Mouse (Mus musculus) liver, embryonic 11.5 days (tissue): ENCODE data around the gene P2rx3. TPM values are rescaled to one million over a fixed set of nuclear protein-coding genes. Genes with fewer than 3 reads are reported as not detected.

Experiments
- ATAC-seq: fragments of 200-750 bp; cut with Nextera tagmentation; replicated peaks from 2 replicates; pipeline ENCODE4 v1.8.0; 2017; ENCODE audit warnings: moderate number of reproducible peaks, mild to moderate bottlenecking, moderate TSS enrichment, moderate library complexity; ENCODE audit not compliant: low FRiP score
- DNase-seq: peaks from one replicate; pipeline ENCODE4 v3.0.0-alpha.2; 2017; ENCODE audit warnings: low spot score
- H3K27ac ChIP-seq: fragments of 300-500 bp; sonication (generic); 2 replicates; pipeline ENCODE4 v1.5.1; 2014; ENCODE audit warnings: mild to moderate bottlenecking, low read depth, low read length, control low read depth
- H3K27me3 ChIP-seq: fragments of 300-500 bp; sonication (generic); replicated peaks from 2 replicates; pipeline ENCODE4 v1.6.1; 2014; ENCODE audit warnings: low read length, mixed read lengths; ENCODE audit not compliant: control insufficient read depth, insufficient read depth
- H3K36me3 ChIP-seq: fragments of 300-500 bp; sonication (generic); 2 replicates; pipeline ENCODE4 v1.6.1; 2014; ENCODE audit warnings: mild to moderate bottlenecking, low read length, moderate library complexity, mixed read lengths; ENCODE audit not compliant: control insufficient read depth, insufficient read depth
- H3K4me1 ChIP-seq: fragments of 300-500 bp; sonication (generic); replicated peaks from 2 replicates; pipeline ENCODE4 v1.6.1; 2014; ENCODE audit warnings: low read length, mixed read lengths; ENCODE audit not compliant: control insufficient read depth, insufficient read depth
- H3K4me2 ChIP-seq: fragments of 300-500 bp; sonication (generic); 2 replicates; pipeline ENCODE4 v1.6.1; 2014; ENCODE audit warnings: mild to moderate bottlenecking, control low read depth, moderate library complexity
- H3K4me3 ChIP-seq: fragments of 300-500 bp; sonication (generic); 2 replicates; pipeline ENCODE4 v1.5.1; 2014; ENCODE audit warnings: low read depth, low read length, control low read depth
- H3K9ac ChIP-seq: fragments of 300-500 bp; sonication (generic); 2 replicates; pipeline ENCODE4 v1.6.1; 2014; ENCODE audit warnings: low read depth, low read length, control low read depth
- H3K9me3 ChIP-seq: fragments of 300-500 bp; sonication (generic); 2 replicates; pipeline ENCODE4 v1.6.1; 2016; ENCODE audit warnings: low read length, inconsistent platforms, mixed read lengths; ENCODE audit not compliant: control insufficient read depth
- WGBS: fragments of 180-500 bp; shearing (Covaris S2); extraction: QIAGEN DNeasy Blood & Tissue Kit; methylation state at CpG from one replicate; pipeline ENCODE4 v1.1.7; 2014; 5-methylcytosine and 5-hydroxymethylcytosine counted together
- polyA plus RNA-seq: library from polyadenylated mRNA; unstranded; fragments of >200 nt; fragmentation: Nextera tagmentation; extraction: Ambion mirVana; gene quantifications from 2 replicates; pipeline ENCODE4 v1.2.1, GENCODE M21; 2014

Gene P2rx3
- polyA plus RNA-seq: 0.95 and 1.1 TPM in 2 replicates

DNA sequence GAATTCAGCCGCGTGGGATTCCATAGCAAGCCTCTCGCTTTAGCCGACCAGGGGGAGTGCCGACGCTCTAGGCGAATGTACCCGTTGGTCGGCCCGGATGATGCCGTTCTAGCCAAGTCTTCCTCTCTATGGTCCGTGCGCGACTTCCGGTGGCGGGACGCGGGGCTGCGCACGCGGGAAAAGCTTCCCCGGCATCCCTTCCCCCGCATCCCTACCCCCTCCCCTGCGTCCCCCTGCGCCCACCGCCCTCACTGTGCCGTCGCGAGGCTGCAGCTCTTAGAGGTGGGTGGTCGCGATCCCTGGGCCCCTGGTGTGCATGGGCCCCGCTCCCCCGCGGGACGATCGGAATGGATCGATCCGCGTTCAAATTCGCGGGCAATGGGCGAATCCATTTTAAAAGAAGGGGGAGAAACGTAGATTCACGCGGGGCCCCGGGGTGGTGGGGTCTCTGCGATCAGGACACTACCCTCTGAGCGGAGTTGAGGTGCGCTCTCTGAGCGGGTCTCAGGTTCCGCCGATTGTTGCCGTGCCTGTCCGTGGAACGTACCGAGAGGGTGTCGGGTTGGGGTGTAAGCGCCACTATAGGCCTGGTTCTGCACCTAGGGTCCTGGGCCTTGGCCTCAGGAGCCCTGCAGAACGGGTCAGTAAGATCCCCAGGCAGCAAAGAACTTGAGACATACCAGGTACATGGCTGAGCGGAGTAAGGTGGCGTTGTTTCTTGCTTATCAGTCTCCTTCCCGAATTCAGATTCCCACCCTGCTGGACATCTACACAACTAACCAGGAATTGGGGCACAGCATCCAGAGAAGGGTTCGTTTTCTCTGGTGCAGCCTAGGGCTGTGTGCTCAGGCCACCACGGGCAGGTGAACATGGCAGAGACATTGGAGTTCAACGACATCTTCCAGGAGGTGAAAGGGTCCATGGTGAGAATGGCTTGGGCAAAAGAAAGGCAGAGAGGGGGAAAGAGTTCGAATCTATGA, at the start of gene P2rx3, which contains the start of gene Ssrp1:
Gene P2rx3, minus strand, starts transcription at position 416 of the 980 bp plus-strand sequence.
Gene Ssrp1, plus strand, starts transcription at position 188 of the 980 bp plus-strand sequence.
- H3K27me3 ChIP-seq: peaks cover 11% of the 10 kb centered on the region
- H3K9me3 ChIP-seq: no peaks in the 10 kb centered on the region
- ATAC-seq: peak; percentile 92
- peaks cover 31% of the 10 kb centered on the region for H3K36me3 ChIP-seq
- H3K4me3 ChIP-seq: peak within 1 kb of the TSS; percentile 93
- peak within 1 kb of the TSS; percentile 98 for H3K9ac ChIP-seq
- H3K4me1 ChIP-seq: peaks cover 9% of the 10 kb centered on the region
- H3K4me2 ChIP-seq: peak within 1 kb of the TSS; percentile 92
- WGBS: under 1% methylated on average over 66 of the region's 66 CpGs
- peak within 1 kb of the TSS; percentile 84 for H3K27ac ChIP-seq
- DNase-seq: peak; percentile 85

DNA sequence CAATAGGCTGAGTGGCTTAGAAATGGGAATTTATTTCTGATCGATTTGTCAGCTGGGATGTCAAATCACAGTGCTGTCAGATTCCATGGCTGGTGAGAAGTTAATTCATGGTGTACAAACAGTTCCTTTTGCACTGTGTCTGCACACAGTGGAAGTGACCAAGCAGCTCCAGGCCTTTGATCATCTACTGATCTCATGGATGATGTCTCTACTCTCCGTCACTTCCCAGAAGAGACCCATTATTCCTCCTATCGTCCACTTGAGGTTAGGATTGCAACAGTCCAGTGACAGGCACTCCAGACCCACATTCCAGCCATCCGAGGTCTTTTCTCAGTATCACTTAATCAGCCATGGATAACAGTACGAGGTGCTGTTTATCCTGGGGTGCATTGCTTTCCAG, 36.5 kb upstream of the P2rx3 start:
- H3K4me2 ChIP-seq: no peak overlapping the region
- no peak overlapping the region for H3K9ac ChIP-seq
- H3K36me3 ChIP-seq: peaks cover 2% of the 10 kb centered on the region; the same call in 1 of the 2 replicates
- H3K27me3 ChIP-seq: no peaks in the 10 kb centered on the region
- ATAC-seq (no peak), DNase-seq (no peak)
- no peak overlapping the region for H3K27ac ChIP-seq
- H3K4me3 ChIP-seq: no peak overlapping the region
- WGBS: 76% methylated on average over 5 of the region's 5 CpGs
- H3K4me1 ChIP-seq: no peaks in the 10 kb centered on the region
- H3K9me3 ChIP-seq: no peaks in the 10 kb centered on the region

DNA sequence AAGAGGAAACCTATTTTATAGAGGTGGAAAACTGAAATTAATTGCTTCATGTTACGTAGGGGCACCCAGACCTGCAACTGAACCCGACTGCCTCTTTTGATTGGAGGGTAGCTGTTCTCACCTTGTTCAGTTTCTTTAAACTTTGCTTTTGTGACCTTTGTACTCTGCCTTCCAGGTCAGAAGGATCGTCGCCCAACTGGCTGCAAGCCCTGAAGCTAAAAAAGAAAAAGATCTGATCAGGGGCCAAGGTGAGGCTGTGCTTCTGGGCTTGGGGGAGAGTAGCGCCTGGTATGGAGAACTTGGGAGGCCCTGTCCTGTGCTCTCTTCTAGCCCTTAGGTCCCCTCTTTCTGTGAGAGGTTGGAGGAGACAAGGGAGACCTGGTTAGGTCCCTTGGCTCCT, 34.7 kb upstream of the P2rx3 start:
- no peak overlapping the region for H3K4me2 ChIP-seq
- no peak overlapping the region for H3K4me3 ChIP-seq
- no peaks in the 10 kb centered on the region for H3K27me3 ChIP-seq
- H3K27ac ChIP-seq: no peak overlapping the region
- peaks cover 2% of the 10 kb centered on the region; the same call in 1 of the 2 replicates for H3K36me3 ChIP-seq
- DNase-seq (no peak), ATAC-seq (0 out of 2 replicates have a peak, but pooled peaks have one; percentile 9)
- no peak overlapping the region for H3K9ac ChIP-seq
- H3K9me3 ChIP-seq: no peaks in the 10 kb centered on the region
- WGBS: 84% methylated on average over 5 of the region's 5 CpGs
- no peaks in the 10 kb centered on the region for H3K4me1 ChIP-seq

DNA sequence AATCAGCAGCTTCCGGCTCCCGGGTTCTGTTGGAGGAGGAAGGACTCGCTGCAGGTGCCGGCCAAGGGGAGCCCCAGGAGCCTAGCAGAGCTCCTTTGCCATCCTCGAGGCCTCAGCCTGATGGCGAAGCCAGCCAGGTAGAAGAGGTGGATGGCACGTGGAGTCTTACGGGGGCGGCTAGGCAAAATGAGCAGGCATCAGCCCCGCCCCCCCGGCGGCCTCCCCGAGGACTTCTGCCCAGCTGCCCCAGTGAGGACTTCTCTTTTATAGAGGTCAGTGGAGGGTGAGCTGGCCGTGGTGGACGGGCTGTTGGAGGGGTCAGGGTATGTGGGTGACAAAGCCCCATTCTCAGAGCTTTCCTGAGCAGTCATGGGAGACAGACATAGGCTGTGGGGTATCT, 32.8 kb upstream of the P2rx3 start:
- ATAC-seq (no peak), DNase-seq (no peak)
- no peaks in the 10 kb centered on the region for H3K27me3 ChIP-seq
- no peak overlapping the region for H3K27ac ChIP-seq
- no peaks in the 10 kb centered on the region for H3K4me1 ChIP-seq
- no peak overlapping the region for H3K4me2 ChIP-seq
- no peak overlapping the region for H3K4me3 ChIP-seq
- WGBS: 73% methylated on average over 15 of the region's 15 CpGs
- no peak overlapping the region for H3K9ac ChIP-seq
- no peaks in the 10 kb centered on the region for H3K9me3 ChIP-seq
- H3K36me3 ChIP-seq: peaks cover 2% of the 10 kb centered on the region; the same call in 1 of the 2 replicates

DNA sequence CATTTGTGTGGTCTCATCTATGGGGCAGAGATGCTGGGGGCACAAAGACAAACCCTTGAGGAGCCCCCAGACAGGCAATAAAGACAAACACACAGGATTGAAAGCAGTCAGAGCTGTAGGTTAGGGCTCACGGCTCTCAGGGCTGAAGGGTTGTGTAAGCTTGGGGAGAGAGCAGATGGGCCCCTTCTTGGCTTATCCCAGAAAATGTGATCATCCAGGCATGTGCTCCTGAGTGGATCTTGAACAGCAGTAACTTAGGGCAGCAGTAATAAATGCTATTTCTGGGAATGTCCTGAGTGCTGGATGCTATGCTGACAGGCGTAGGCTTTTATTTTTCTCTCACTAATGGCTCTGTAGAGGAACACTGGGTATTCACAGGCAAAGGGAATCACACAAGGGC, 31.4 kb upstream of the P2rx3 start:
- Histone ChIP-seq H3K4me1 (no peaks in the 10 kb centered on the region), H3K36me3 (peaks cover 2% of the 10 kb centered on the region; the same call in 1 of the 2 replicates), H3K27me3 (no peaks in the 10 kb centered on the region), H3K9me3 (no peaks in the 10 kb centered on the region), H3K9ac (no peak overlapping the region), H3K27ac (no peak overlapping the region), H3K4me2 (no peak overlapping the region), H3K4me3 (no peak overlapping the region)
- 85% methylated on average over 2 of the region's 2 CpGs for WGBS
- DNase-seq (no peak), ATAC-seq (no peak)

DNA sequence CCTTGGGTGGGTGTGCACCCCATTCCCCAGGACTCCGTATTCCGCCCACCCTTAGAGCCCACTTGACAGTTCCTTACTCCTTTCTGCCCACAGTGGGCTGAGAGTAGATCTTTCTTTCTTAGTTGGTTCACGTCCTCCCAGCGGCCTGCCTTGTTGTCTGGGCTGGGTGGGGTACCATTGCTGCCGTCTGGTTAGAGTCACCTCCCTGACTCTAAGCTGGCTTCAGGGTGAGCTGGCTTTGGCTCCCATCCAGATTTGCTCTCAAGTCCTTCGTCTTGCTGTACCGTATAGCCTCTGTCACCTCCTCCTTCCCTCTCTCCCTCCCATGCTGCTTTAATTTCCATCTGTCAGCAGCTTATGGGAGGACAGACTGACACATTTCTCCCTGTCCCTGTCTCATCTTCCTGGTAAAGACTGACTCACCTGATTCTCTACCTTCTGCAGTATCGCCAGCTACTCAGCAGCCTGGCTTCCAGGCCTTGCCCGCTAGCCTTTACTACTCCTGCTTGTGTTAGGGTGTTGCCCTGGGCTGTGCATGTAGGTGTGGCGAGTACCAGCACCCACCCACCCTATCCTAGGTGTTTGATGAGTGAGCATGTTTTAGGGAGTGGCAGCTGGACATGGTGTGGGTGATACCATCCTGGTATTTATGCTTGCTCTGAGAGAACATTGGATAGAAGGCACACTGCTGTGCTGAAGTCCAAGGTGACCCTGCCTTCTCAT, 30.8 kb upstream of the P2rx3 start:
- Histone ChIP-seq H3K4me2 (no peak overlapping the region), H3K9me3 (no peaks in the 10 kb centered on the region), H3K27ac (no peak overlapping the region), H3K4me1 (no peaks in the 10 kb centered on the region), H3K36me3 (peaks cover 2% of the 10 kb centered on the region; the same call in 1 of the 2 replicates), H3K9ac (no peak overlapping the region), H3K27me3 (no peaks in the 10 kb centered on the region), H3K4me3 (no peak overlapping the region)
- DNase-seq (no peak), ATAC-seq (no peak)
- 79% methylated on average over 10 of the region's 10 CpGs for WGBS

DNA sequence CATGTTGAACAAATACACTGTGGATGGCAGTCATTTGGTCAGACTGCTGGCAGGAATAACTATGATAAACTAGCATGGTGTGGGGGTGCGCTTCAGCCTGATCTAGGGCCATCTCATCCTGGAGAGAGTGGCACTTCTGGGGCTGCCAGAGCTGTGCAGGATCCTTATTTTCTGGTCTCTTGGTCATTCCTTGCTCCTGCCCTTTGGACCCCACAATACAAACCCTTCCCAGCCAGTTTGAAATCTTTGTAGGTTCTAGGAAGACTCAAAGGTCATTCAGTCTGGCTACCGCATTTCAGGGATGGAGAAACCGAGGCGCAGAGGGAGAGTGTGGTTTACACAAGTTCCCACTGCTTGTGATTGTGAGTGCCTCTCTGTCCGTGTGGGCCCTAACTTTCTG, 29.7 kb upstream of the P2rx3 start:
- Histone ChIP-seq H3K4me2 (no peak overlapping the region), H3K9ac (no peak overlapping the region), H3K27me3 (no peaks in the 10 kb centered on the region), H3K27ac (no peak overlapping the region), H3K4me1 (no peaks in the 10 kb centered on the region), H3K4me3 (no peak overlapping the region), H3K9me3 (no peaks in the 10 kb centered on the region), H3K36me3 (peaks cover 2% of the 10 kb centered on the region; the same call in 1 of the 2 replicates)
- WGBS: 79% methylated on average over 5 of the region's 5 CpGs
- DNase-seq (no peak), ATAC-seq (no peak)

DNA sequence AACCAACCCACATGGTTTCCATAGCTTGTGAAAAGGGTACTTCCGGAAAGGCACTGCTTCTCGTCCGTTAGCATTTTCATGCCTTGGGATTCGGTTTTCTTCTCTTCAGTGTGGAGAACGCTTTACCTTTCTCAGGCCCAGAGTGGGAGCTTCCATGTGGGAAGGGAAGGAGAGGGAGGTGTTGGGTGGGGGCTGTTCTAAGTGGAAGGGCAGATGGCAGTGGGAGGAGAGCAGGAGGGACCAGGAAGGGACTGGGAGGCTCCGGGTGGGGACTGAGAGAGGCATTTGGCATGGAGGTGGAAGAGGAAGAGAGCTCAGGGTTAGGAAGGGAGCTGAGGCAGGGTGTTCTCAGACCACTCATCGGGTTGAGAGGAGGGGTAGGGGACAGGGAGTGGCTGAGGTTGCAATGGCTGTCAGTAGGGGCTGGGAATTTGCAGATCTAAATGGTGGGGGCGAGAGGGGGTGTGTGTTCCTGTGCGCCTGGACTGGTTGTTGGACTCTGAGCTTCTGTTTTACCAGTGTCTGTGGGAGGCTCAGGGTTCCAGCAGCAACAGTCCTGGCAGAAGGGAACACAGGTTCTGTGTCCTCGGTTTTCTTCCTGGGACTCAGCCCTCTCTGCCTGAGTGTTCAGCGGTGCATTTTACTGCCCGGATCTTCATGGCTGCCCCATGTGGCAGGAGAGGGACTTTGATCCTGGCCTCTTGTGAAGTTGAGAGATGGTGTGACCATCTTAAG, 28.0 kb upstream of the P2rx3 start:
- Histone ChIP-seq H3K9me3 (no peaks in the 10 kb centered on the region), H3K4me1 (no peaks in the 10 kb centered on the region), H3K27me3 (no peaks in the 10 kb centered on the region), H3K4me3 (no peak overlapping the region), H3K9ac (no peak overlapping the region), H3K4me2 (no peak overlapping the region), H3K27ac (no peak overlapping the region), H3K36me3 (no peaks in the 10 kb centered on the region; the same call in 1 of the 2 replicates)
- ATAC-seq: no peak
- DNase-seq: no peak
- WGBS: 75% methylated on average over 12 of the region's 12 CpGs
